In the genomic region with DNA sequence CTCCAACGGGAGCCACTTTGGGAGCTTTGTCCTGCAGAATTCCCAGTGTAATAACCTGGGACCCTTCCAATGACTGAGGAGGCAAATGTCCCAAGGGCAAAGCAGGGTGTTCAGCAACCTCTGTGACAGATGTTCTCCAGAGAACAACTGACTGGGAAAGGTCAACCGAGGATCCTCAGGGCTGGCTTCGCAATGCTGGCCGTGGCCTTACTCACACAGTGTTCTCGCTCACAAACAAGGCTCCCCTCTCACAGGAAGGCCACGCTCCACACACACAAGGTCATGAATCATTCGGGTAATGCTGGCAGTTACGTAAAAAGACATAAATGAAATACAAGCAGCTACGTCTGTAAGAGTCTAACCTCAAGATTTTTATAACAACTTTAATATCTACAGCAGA, we compare ENCODE assay signal across 36 mouse cellular contexts. TPM values are rescaled to one million over a fixed set of nuclear protein-coding genes. Genes with fewer than 3 reads are reported as not detected.
DNase-seq lines count a peak whose midpoint lies in the region; ATAC-seq lines count a peak whose summit lies in the region.
"Had no signal": no experiment of that assay in that cellular context is flagged by ENCODE, and none has a peak within 500 bp of the region (broad histone marks: within the 10 kb centered on the region; RNA-seq: fewer than 3 reads in every experiment).

No protein-coding gene starts in this region.

- 80% methylated on average over 9 of the region's 9 CpGs for WGBS in heart, embryonic 11.5 days (ENCODE audit: insufficient replicate concordance)
- WGBS in intestine, embryonic 15.5 days, result 81% methylated on average over 9 of the region's 9 CpGs

- H3K9me3 ChIP-seq in heart, embryonic 11.5 days (replicated peaks; ENCODE audit: control insufficient read depth, low read length), result no peaks in the 10 kb centered on the region
- no peaks in the 10 kb centered on the region for H3K9me3 ChIP-seq in intestine, embryonic 15.5 days
- H3K9me3 ChIP-seq: embryonic facial prominence, embryonic 10.5 days; embryonic facial prominence, embryonic 15.5 days; forebrain, embryonic 12.5 days; heart, embryonic 15.5 days; hindbrain, embryonic 10.5 days; hindbrain, embryonic 15.5 days; liver, embryonic 12.5 days; megakaryocyte, embryonic 14.5 days; midbrain, embryonic 12.5 days; neural tube, embryonic 13.5 days had no signal

- H3K36me3 ChIP-seq in heart, embryonic 11.5 days (ENCODE audit: control insufficient read depth, insufficient read depth, low read length), result no peaks in the 10 kb centered on the region
- no peaks in the 10 kb centered on the region for H3K36me3 ChIP-seq in intestine, embryonic 15.5 days
- H3K36me3 ChIP-seq: embryonic facial prominence, embryonic 10.5 days; embryonic facial prominence, embryonic 15.5 days; forebrain, embryonic 12.5 days; heart, embryonic 15.5 days; hindbrain, embryonic 10.5 days; hindbrain, embryonic 15.5 days; liver, embryonic 12.5 days; midbrain, embryonic 12.5 days; neural tube, embryonic 13.5 days had no signal

- no peaks in the 10 kb centered on the region for H3K27me3 ChIP-seq in heart, embryonic 11.5 days (ENCODE audit: control insufficient read depth, insufficient read depth, low read length)
- H3K27me3 ChIP-seq in intestine, embryonic 15.5 days (replicated peaks), result no peaks in the 10 kb centered on the region
- H3K27me3 ChIP-seq: CH12.LX; embryonic facial prominence, embryonic 15.5 days; forebrain, embryonic 12.5 days; heart, embryonic 15.5 days; hindbrain, embryonic 15.5 days; liver, embryonic 12.5 days; midbrain, embryonic 12.5 days; neural tube, embryonic 13.5 days had no signal

- DNase-seq in gastrocnemius, postnatal 25 days, result peak; percentile 36
- no peak for DNase-seq in gastrocnemius, postnatal 14 days
- peak; percentile 3 for DNase-seq in heart, postnatal 14 days
- DNase-seq in adrenal gland, adult 18-20 months (ENCODE audit: low spot score in 2 of 2), result peak; percentile 29 to 59
- DNase-seq in adrenal gland, postnatal 25 days, result peak; percentile 65
- DNase-seq in cerebellum, postnatal 4 days (ENCODE audit: low spot score in 2 of 2), result no peak
- DNase-seq: cerebellum, adult 18-20 months; cerebellum, postnatal 10 days; forebrain, postnatal 0 days; kidney, adult 2 months; kidney, postnatal 4 days; layer of hippocampus, postnatal 36 days; left cerebral cortex, postnatal 4 days; liver, postnatal 0 days; lung, postnatal 4 days; right cerebral cortex, adult 18-20 months; thymus, postnatal 4 days had no signal

- intact Hi-C loops in gastrocnemius, postnatal 14 days (cut with DNase I; ENCODE audit: low total_unique reads), result no loop called here
- intact Hi-C loops in heart, postnatal 14 days (cut with DNase I), result no loop called here

- no peak overlapping the region for H3K4me2 ChIP-seq in heart, embryonic 11.5 days
- no peak overlapping the region for H3K4me2 ChIP-seq in intestine, embryonic 15.5 days (replicated peaks)
- H3K4me2 ChIP-seq: embryonic facial prominence, embryonic 15.5 days; forebrain, embryonic 12.5 days; heart, embryonic 15.5 days; hindbrain, embryonic 15.5 days; liver, embryonic 12.5 days; midbrain, embryonic 12.5 days; neural tube, embryonic 13.5 days had no signal

- H3K4me3 ChIP-seq in heart, embryonic 11.5 days (ENCODE audit: low read depth, low read length), result no peak overlapping the region
- H3K4me3 ChIP-seq in intestine, embryonic 15.5 days (replicated peaks), result no peak overlapping the region
- H3K4me3 ChIP-seq: embryonic facial prominence, embryonic 10.5 days; embryonic facial prominence, embryonic 15.5 days; forebrain, embryonic 12.5 days; heart, embryonic 15.5 days; hindbrain, embryonic 10.5 days; hindbrain, embryonic 15.5 days; liver, embryonic 12.5 days; megakaryocyte, embryonic 14.5 days; midbrain, embryonic 12.5 days; neural tube, embryonic 13.5 days had no signal

- no peak overlapping the region for H3K9ac ChIP-seq in heart, embryonic 11.5 days (ENCODE audit: low read depth, low read length)
- no peak overlapping the region for H3K9ac ChIP-seq in intestine, embryonic 15.5 days
- H3K9ac ChIP-seq: embryonic facial prominence, embryonic 15.5 days; forebrain, embryonic 12.5 days; forebrain, postnatal 0 days; heart, embryonic 15.5 days; hindbrain, embryonic 15.5 days; liver, embryonic 12.5 days; liver, postnatal 0 days; midbrain, embryonic 12.5 days; neural tube, embryonic 13.5 days had no signal

- no peak for ATAC-seq in heart, embryonic 11.5 days (replicated peaks; ENCODE audit: insufficient number of reproducible peaks, low FRiP score, low TSS enrichment)
- ATAC-seq in intestine, embryonic 15.5 days, result no peak
- ATAC-seq: forebrain, postnatal 0 days; inflammation-experienced regulatory T-cells, adult 6 months; liver, embryonic 12.5 days; liver, postnatal 0 days; lung, postnatal 0 days; Patski had no signal

- H3K27ac ChIP-seq in heart, embryonic 11.5 days (ENCODE audit: low read depth, low read length), result no peak overlapping the region
- no peak overlapping the region for H3K27ac ChIP-seq in intestine, embryonic 15.5 days
- H3K27ac ChIP-seq: embryonic facial prominence, embryonic 10.5 days; embryonic facial prominence, embryonic 15.5 days; forebrain, embryonic 12.5 days; heart, embryonic 15.5 days; hindbrain, embryonic 10.5 days; hindbrain, embryonic 15.5 days; kidney, postnatal 0 days; liver, embryonic 12.5 days; midbrain, embryonic 12.5 days; neural tube, embryonic 13.5 days; stomach, postnatal 0 days had no signal

- H3K4me1 ChIP-seq in heart, embryonic 11.5 days (ENCODE audit: control insufficient read depth, insufficient read depth, low read length), result no peaks in the 10 kb centered on the region
- no peaks in the 10 kb centered on the region for H3K4me1 ChIP-seq in intestine, embryonic 15.5 days (replicated peaks)
- H3K4me1 ChIP-seq: embryonic facial prominence, embryonic 15.5 days; heart, embryonic 15.5 days; hindbrain, embryonic 15.5 days; liver, embryonic 12.5 days; megakaryocyte, embryonic 14.5 days had no signal

RNA-seq across cellular contexts. Expression of a gene that starts 46.2 kb away (rescaled TPM):
- under 1 TPM; 0.16 to 0.26 TPM for total RNA-seq in gastrocnemius, postnatal 25 days (2021)
- under 1 TPM; 0.33 to 0.38 TPM for total RNA-seq in gastrocnemius, postnatal 14 days (2021)
- 100 to 1,000 TPM; 202 to 231 TPM for total RNA-seq in heart, postnatal 14 days (2021)
- 24.2 and 29.5 TPM in 2 replicates for polyA plus RNA-seq in heart, embryonic 11.5 days (2014; fragmentation: Nextera tagmentation; extraction: Ambion mirVana)
- 100 to 1,000 TPM in 1 of 2 experiments, 10 to 100 TPM in 1; 44.7 to 195 TPM for total RNA-seq in adrenal gland, adult 18-20 months (2021)
- 185 and 208 TPM in 2 replicates for total RNA-seq in adrenal gland, postnatal 25 days (2021)
- polyA plus RNA-seq in intestine, embryonic 15.5 days (2015; fragmentation: Nextera tagmentation; extraction: Ambion mirVana), result 2.5 and 2.6 TPM in 2 replicates
- total RNA-seq: granulocyte monocyte progenitor cell, adult 5-6 weeks had no signal

Comparison
In these comparisons a context has a peak if more than half of its experiments do, and no peak if none do; other contexts are left out.
1. DNase-seq: peak in gastrocnemius, postnatal 25 days (single experiment), heart, postnatal 14 days (2 of 2), adrenal gland, adult 18-20 months (2 of 2) and adrenal gland, postnatal 25 days (single experiment); none in gastrocnemius, postnatal 14 days (single experiment) and cerebellum, postnatal 4 days (0 of 2).
2. RNA of a gene that starts 46.2 kb away (total RNA-seq): 202 to 231 TPM in heart, postnatal 14 days, 185 to 208 TPM in adrenal gland, postnatal 25 days and 44.7 to 195 TPM in adrenal gland, adult 18-20 months; 0.33 to 0.38 TPM in gastrocnemius, postnatal 14 days and 0.16 to 0.26 TPM in gastrocnemius, postnatal 25 days; every median in the first group is over 10 times any median in the second.